Mouse (Mus musculus) hindbrain, postnatal 0 days (tissue): ENCODE measurements at regions not wholly inside any gene's neighbourhood (a gene's known extent, or its start where the extent isn't known, plus 50 kb on each side); places are given as distances from the start of the nearest gene placed in this dataset.

Experiments
- ATAC-seq: fragments of 200-750 bp; cut with Nextera tagmentation; 2 replicates; pipeline ENCODE4 v1.8.0; 2017; ENCODE audit warnings: mild to moderate bottlenecking, moderate TSS enrichment, moderate library complexity
- DNase-seq: peaks from one replicate; pipeline ENCODE4 v3.0.0-alpha.2; 2015; ENCODE audit warnings: low spot score
- H3K27ac ChIP-seq: fragments of 300-500 bp; sonication (generic); 2 replicates; pipeline ENCODE4 v1.5.1; 2014; ENCODE audit warnings: mild to moderate bottlenecking
- H3K27me3 ChIP-seq: fragments of 300-500 bp; sonication (generic); 2 replicates; pipeline ENCODE4 v1.6.1; 2014; ENCODE audit warnings: low read length, mixed read lengths; ENCODE audit not compliant: insufficient read depth
- H3K36me3 ChIP-seq: fragments of 300-500 bp; sonication (generic); 2 replicates; pipeline ENCODE4 v1.6.1; 2014; ENCODE audit warnings: low read length, mixed read lengths; ENCODE audit not compliant: insufficient read depth
- H3K4me1 ChIP-seq: fragments of 300-500 bp; sonication (generic); 2 replicates; pipeline ENCODE4 v1.6.1; 2014; ENCODE audit warnings: antibody characterized with exemption, low read length, mixed read lengths; ENCODE audit not compliant: insufficient read depth
- H3K4me2 ChIP-seq: fragments of 300-500 bp; sonication (generic); 2 replicates; pipeline ENCODE4 v1.6.1; 2014; ENCODE audit warnings: low read depth, mild to moderate bottlenecking, low read length, moderate library complexity, mixed read lengths
- H3K4me3 ChIP-seq: fragments of 300-500 bp; sonication (generic); 2 replicates; pipeline ENCODE4 v1.5.1; 2014; ENCODE audit warnings: low read length
- H3K9ac ChIP-seq: fragments of 300-500 bp; sonication (generic); replicated peaks from 2 replicates; pipeline ENCODE4 v1.6.1; 2014; ENCODE audit warnings: mild to moderate bottlenecking, low read length, moderate library complexity, mixed read lengths
- H3K9me3 ChIP-seq: fragments of 300-500 bp; sonication (generic); 2 replicates; pipeline ENCODE4 v1.6.1; 2016; ENCODE audit warnings: low read length, mixed read lengths
- CTCF ChIP-seq: IDR thresholded peaks from 2 replicates; pipeline ENCODE4 v1.5.1; 2016; ENCODE audit warnings: antibody characterized with exemption, control low read depth, low read depth
- WGBS: fragments of 180-500 bp; shearing (Covaris S2); extraction: QIAGEN DNeasy Blood & Tissue Kit; methylation state at CpG from one replicate; pipeline ENCODE4 v1.1.7; 2014; 5-methylcytosine and 5-hydroxymethylcytosine counted together

DNA sequence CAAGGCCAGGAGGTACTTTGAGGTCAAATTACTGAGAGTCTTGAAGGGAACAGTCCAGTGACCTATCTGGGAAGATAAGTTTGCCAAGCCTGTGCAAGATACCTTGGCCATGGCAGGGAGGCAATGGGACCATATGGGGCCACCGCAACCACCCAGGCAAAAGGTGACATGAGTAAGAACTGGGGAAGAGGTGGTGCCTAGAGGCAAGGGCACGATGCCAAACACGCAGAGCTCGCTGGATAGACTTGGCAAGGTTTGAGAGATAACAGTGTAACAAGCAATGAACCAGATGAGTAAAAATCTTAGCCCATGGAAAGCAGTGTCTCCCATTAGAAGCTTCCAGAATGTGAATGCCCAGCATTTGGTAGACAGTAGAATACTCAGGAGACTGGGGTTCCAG, 128.1 kb downstream of the Dhx15 start:
- no peaks in the 10 kb centered on the region for H3K36me3 ChIP-seq
- H3K4me1 ChIP-seq, result no peaks in the 10 kb centered on the region
- 78% methylated on average over 4 of the region's 4 CpGs for WGBS
- H3K9ac ChIP-seq, result no peak overlapping the region
- no peaks in the 10 kb centered on the region for H3K9me3 ChIP-seq
- DNase-seq (no peak), ATAC-seq (no peak)
- H3K4me2 ChIP-seq, result no peak overlapping the region
- no peak overlapping the region for H3K27ac ChIP-seq
- no peaks in the 10 kb centered on the region for H3K27me3 ChIP-seq
- no peak overlapping the region for H3K4me3 ChIP-seq
- TF ChIP-seq CTCF, result no peak

DNA sequence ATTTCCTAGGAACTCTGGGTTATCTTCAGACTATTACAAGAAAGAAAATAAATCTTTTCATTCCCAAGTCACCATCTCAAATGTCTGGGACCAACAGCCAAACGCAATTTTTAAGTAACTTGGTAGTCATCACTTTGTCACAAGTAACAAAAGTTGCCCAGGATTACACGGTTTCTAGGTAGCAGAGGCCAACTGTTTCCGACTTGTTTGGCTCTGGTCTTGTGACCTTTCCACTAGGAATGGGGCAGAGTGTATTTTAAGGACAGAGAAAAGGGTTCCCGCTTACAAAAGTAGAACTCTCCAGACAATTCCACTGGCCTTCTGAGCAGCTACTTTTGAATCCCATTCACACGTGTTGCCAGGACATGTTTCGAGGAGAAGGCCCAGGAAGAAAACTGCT, 129.1 kb downstream of the Dhx15 start:
- H3K4me1 ChIP-seq, result no peaks in the 10 kb centered on the region
- TF ChIP-seq CTCF, result no peak
- no peak overlapping the region for H3K4me3 ChIP-seq
- no peaks in the 10 kb centered on the region for H3K27me3 ChIP-seq
- DNase-seq (no peak), ATAC-seq (no peak)
- H3K36me3 ChIP-seq, result no peaks in the 10 kb centered on the region
- no peak overlapping the region for H3K9ac ChIP-seq
- 72% methylated on average over 6 of the region's 6 CpGs for WGBS
- H3K4me2 ChIP-seq, result no peak overlapping the region
- no peak overlapping the region for H3K27ac ChIP-seq
- H3K9me3 ChIP-seq, result no peaks in the 10 kb centered on the region

DNA sequence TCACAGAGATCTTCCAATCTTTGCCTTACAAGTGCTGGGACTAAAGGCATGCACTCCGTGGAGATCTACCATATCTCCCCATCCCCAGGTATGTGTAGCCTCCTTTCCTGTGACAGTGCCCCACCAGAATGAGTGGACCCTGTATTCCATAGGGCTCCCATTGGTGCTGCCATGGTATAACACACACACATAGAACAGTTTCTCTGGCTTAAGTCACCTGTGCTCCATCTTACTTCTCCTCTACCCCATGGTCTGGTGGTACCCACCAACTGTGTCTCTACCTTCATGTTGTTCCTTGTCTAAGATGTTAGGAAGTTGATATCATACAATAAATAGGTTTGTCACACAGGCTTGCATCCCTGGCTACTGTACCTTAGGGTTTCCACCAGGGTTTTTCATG, 133.1 kb downstream of the Dhx15 start:
- Histone ChIP-seq H3K9me3 (no peaks in the 10 kb centered on the region), H3K27me3 (no peaks in the 10 kb centered on the region), H3K4me2 (no peak overlapping the region), H3K4me1 (no peaks in the 10 kb centered on the region), H3K9ac (no peak overlapping the region), H3K36me3 (no peaks in the 10 kb centered on the region), H3K27ac (no peak overlapping the region), H3K4me3 (no peak overlapping the region)
- DNase-seq (no peak), ATAC-seq (no peak)
- WGBS, result 80% methylated on average over 1 of the region's 1 CpGs
- TF ChIP-seq CTCF, result no peak

DNA sequence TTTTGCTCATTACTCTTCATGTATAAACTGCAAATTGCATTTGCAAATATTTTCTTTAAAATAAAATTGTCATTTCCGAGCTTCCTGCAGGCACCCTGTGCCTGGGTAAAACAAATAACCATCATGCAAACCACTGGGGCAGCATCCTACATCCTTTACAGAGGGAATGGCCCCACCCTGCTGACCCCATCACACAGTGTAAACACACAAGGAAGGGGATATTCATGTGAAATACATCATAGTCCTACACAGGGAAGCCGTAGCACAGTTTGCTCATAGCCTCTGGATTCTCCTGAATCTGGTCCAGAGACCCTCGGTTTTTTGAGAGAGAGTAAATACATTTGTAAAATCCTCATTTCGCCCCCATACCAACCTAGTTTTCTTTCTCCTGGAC, 138.2 kb downstream of the Dhx15 start:
- H3K9ac ChIP-seq, result no peak overlapping the region
- no peak overlapping the region for H3K4me2 ChIP-seq
- DNase-seq (no peak), ATAC-seq (peak; percentile 47; the same call in 1 of the 2 replicates)
- H3K27ac ChIP-seq, result no peak overlapping the region
- no peaks in the 10 kb centered on the region for H3K9me3 ChIP-seq
- TF ChIP-seq CTCF, result no peak
- H3K27me3 ChIP-seq, result no peaks in the 10 kb centered on the region
- H3K36me3 ChIP-seq, result no peaks in the 10 kb centered on the region
- H3K4me1 ChIP-seq, result no peaks in the 10 kb centered on the region
- H3K4me3 ChIP-seq, result no peak overlapping the region
- WGBS, result 65% methylated on average over 4 of the region's 4 CpGs

DNA sequence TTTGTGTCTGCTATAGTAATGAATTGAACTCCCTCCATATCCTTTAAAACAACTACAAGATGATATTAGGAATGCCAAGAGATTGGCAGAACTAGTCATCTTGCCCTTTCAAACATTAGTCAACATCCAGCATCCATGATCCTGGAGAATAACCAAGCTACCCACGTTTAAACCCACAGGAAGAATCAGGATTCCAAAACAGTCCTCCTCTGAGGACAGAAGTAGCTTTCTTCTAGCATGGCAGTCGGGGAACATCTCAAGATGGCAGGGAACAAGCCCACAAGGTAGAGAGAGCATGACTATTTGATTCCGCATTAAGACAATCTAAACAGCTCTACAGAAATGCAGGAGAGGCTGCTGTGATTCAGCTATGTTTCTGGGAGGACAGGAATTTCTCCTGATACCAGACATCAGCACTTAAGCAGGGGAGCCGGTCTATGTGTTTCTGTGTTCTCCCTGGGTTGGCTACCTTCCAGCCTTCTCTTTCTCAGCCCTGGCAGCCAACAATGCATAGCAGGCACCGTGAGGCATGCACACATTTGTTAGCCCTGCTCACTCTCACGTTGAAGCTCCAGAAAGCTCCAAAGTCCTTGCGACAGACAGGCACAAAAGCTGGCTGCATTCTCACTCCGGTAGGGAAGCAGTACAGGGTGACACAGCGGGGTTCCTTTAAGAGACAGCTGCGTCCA, 138.8 kb downstream of the Dhx15 start:
- TF ChIP-seq CTCF, result no peak
- Histone ChIP-seq H3K4me3 (no peak overlapping the region), H3K4me2 (peak overlapping the region; percentile 31; the same call in 1 of the 2 replicates), H3K9ac (no peak overlapping the region), H3K27ac (no peak overlapping the region; the same call in 1 of the 2 replicates), H3K4me1 (no peaks in the 10 kb centered on the region), H3K36me3 (no peaks in the 10 kb centered on the region), H3K27me3 (no peaks in the 10 kb centered on the region), H3K9me3 (no peaks in the 10 kb centered on the region)
- 30% methylated on average over 10 of the region's 10 CpGs for WGBS
- DNase-seq (peak; percentile 71), ATAC-seq (peak; percentile 61)

- WGBS, result 96% methylated on average over 1 of the region's 1 CpGs
- Histone ChIP-seq H3K27me3 (no peaks in the 10 kb centered on the region; the same call in 1 of the 2 replicates), H3K36me3 (no peaks in the 10 kb centered on the region), H3K27ac (no peak overlapping the region), H3K9me3 (no peaks in the 10 kb centered on the region), H3K4me3 (no peak overlapping the region), H3K4me2 (no peak overlapping the region), H3K4me1 (no peaks in the 10 kb centered on the region), H3K9ac (no peak overlapping the region)
- no peak for ATAC-seq
- TF ChIP-seq CTCF, result no peak
- DNase-seq, result no peak
Measured at GRCm38 (mm10) chr5:52048790-52049189, 141.5 kb downstream of the Dhx15 start.

- WGBS, result 85% methylated on average over 3 of the region's 3 CpGs
- no peaks in the 10 kb centered on the region for H3K4me1 ChIP-seq
Measured at GRCm38 (mm10) chr5:52046704-52047103, 143.6 kb downstream of the Dhx15 start.

More at GRCm38 (mm10) chr5:52046704-52047103, 143.6 kb downstream of the Dhx15 start:
- Histone ChIP-seq H3K9ac (no peak overlapping the region), H3K27me3 (no peaks in the 10 kb centered on the region; the same call in 1 of the 2 replicates), H3K9me3 (no peaks in the 10 kb centered on the region), H3K36me3 (no peaks in the 10 kb centered on the region), H3K27ac (no peak overlapping the region), H3K4me2 (no peak overlapping the region), H3K4me3 (no peak overlapping the region)
- no peak for TF ChIP-seq CTCF
- no peak for ATAC-seq
- DNase-seq, result no peak
